Mouse (Mus musculus) liver, postnatal 0 days (tissue): ENCODE measurements around the gene Dbh.

Experiments used
- CTCF ChIP-seq: sonication (generic); IDR thresholded peaks from 2 replicates; pipeline ENCODE4 v1.5.1; 2016; ENCODE audit warnings: antibody characterized with exemption, low read depth
- EP300 ChIP-seq: IDR thresholded peaks from 2 replicates; pipeline ENCODE4 v1.6.1; 2016; ENCODE audit warnings: antibody characterized with exemption, low read depth, mild to moderate bottlenecking

- TF ChIP-seq CTCF (no peak), EP300 (no peak)
Observed at GRCm38 (mm10) chr2:27144957-27145356, 20.1 kb upstream of the Dbh start.
